Mouse (Mus musculus) G1E (cell line): ENCODE data around the gene Fuca1. TPM values are rescaled to one million over a fixed set of nuclear protein-coding genes. Genes with fewer than 3 reads are reported as not detected.

Source experiments
- ATAC-seq: 2 replicates; pipeline ENCODE4 v1.8.0; 2016; ENCODE audit warnings: mild to moderate bottlenecking; ENCODE audit not compliant: insufficient number of reproducible peaks, poor library complexity, low FRiP score, severe bottlenecking; ENCODE audit errors: extremely low read depth
- DNase-seq: peaks from one replicate; pipeline ENCODE4 v3.0.0; 2012; ENCODE audit warnings: low spot score
- H3K27me3 ChIP-seq: 2 replicates; pipeline ENCODE4 v1.6.1; 2012; ENCODE audit warnings: mild to moderate bottlenecking, low read length, inconsistent platforms; ENCODE audit not compliant: insufficient read depth
- H3K36me3 ChIP-seq: replicated peaks from 2 replicates; pipeline ENCODE3; 2012; ENCODE audit warnings: mild to moderate bottlenecking, inconsistent platforms
- H3K4me1 ChIP-seq: 2 replicates; pipeline ENCODE4 v1.6.1; 2012; ENCODE audit warnings: low read depth, low read length, inconsistent platforms, mixed read lengths; ENCODE audit not compliant: insufficient read depth
- H3K4me3 ChIP-seq: 2 replicates; pipeline ENCODE4 v1.5.1; 2012; ENCODE audit warnings: low read depth, mild to moderate bottlenecking, inconsistent platforms, low read length, moderate library complexity, mixed read lengths
- H3K9me3 ChIP-seq: replicated peaks from 2 replicates; pipeline ENCODE4 v1.6.1; 2012; ENCODE audit warnings: inconsistent platforms
- CTCF ChIP-seq: IDR thresholded peaks from 2 replicates; pipeline ENCODE4 v1.5.1; 2012; ENCODE audit warnings: low read depth, low read length, inconsistent platforms, mixed read lengths
- GATA1 ChIP-seq: IDR thresholded peaks from 2 replicates; pipeline ENCODE4 v1.6.1; 2012; ENCODE audit warnings: borderline replicate concordance, low read length, inconsistent platforms, mixed read lengths
- GATA2 ChIP-seq: IDR thresholded peaks from 2 replicates; pipeline ENCODE4 v1.6.1; 2012; ENCODE audit warnings: low read depth, low read length, inconsistent platforms, borderline replicate concordance
- POLR2AphosphoS5 ChIP-seq: IDR thresholded peaks from 2 replicates; pipeline ENCODE4 v1.6.1; 2012; ENCODE audit warnings: low read depth, low read length, inconsistent platforms; ENCODE audit not compliant: insufficient replicate concordance
- TAL1 ChIP-seq: conservative IDR thresholded peaks from 2 replicates; pipeline ENCODE4 v1.6.1; 2012; ENCODE audit warnings: low read depth, low read length, inconsistent platforms, mixed read lengths
- polyA plus RNA-seq: library from polyadenylated mRNA; stranded (reverse); fragments of >175 nt; gene quantifications from 2 replicates; pipeline ENCODE4 v1.2.3, GENCODE M21; 2012
- total RNA-seq, 2 experiments: library from RNA; stranded (forward) in 1 of 2; stranded (reverse) in 1 of 2; fragments of 200-1000 nt in 1 of 2; fragments of >200 nt in 1 of 2; fragmentation: Nextera tagmentation in 1 of 2; gene quantifications; 2 replicates each; pipeline ENCODE4 v1.2.3; 2014 to 2017

The Fuca1 gene
- total and polyA plus RNA-seq, 3 experiments, result 13.9 to 149 (median 66.2) TPM

GRCm38 (mm10) chr4:135919280-135919639 lies 1.3 kb upstream of the Fuca1 start:
- H3K36me3 ChIP-seq, result peaks cover 56% of the 10 kb centered on the region
- ATAC-seq (no peak), DNase-seq (no peak)

GRCm38 (mm10) chr4:135921257-135922120 lies 954 bp downstream of the Fuca1 start:
- peak overlapping the region; percentile 91 for H3K4me3 ChIP-seq
- DNase-seq (no peak), ATAC-seq (no peak)
- H3K27me3 ChIP-seq, result peaks cover 3% of the 10 kb centered on the region; the same call in 1 of the 2 replicates
- peaks cover 73% of the 10 kb centered on the region for H3K36me3 ChIP-seq
- TF ChIP-seq POLR2AphosphoS5, result no peak
- TF ChIP-seq TAL1, result no peak
- H3K9me3 ChIP-seq, result no peaks in the 10 kb centered on the region
- H3K4me1 ChIP-seq, result peaks cover 21% of the 10 kb centered on the region

More at GRCm38 (mm10) chr4:135919280-135919639, 1.3 kb upstream of the Fuca1 start:
- Histone ChIP-seq H3K9me3 (no peaks in the 10 kb centered on the region), H3K4me3 (no peak overlapping the region), H3K27me3 (peaks cover 3% of the 10 kb centered on the region; the same call in 1 of the 2 replicates), H3K4me1 (peaks cover 20% of the 10 kb centered on the region)
- TF ChIP-seq TAL1, result no peak
- no peak for TF ChIP-seq GATA2
- TF ChIP-seq CTCF, result no peak
- no peak for TF ChIP-seq GATA1
- no peak for TF ChIP-seq POLR2AphosphoS5

- Histone ChIP-seq H3K36me3 (peaks cover 73% of the 10 kb centered on the region), H3K4me3 (no peak overlapping the region), H3K9me3 (no peaks in the 10 kb centered on the region), H3K27me3 (no peaks in the 10 kb centered on the region; the same call in 1 of the 2 replicates), H3K4me1 (peaks cover 22% of the 10 kb centered on the region)
- DNase-seq, result no peak
- ATAC-seq, result no peak
- TF ChIP-seq GATA1, result no peak
Observed at GRCm38 (mm10) chr4:135922190-135922589, 1.7 kb downstream of the Fuca1 start.

GRCm38 (mm10) chr4:135924418-135924817 lies 3.9 kb downstream of the Fuca1 start:
- peaks cover 71% of the 10 kb centered on the region for H3K36me3 ChIP-seq
- TF ChIP-seq CTCF, result no peak
- no peak for TF ChIP-seq GATA2
- TF ChIP-seq POLR2AphosphoS5, result no peak
- no peak for ATAC-seq

GRCm38 (mm10) chr4:135925341-135925740 lies 4.8 kb downstream of the Fuca1 start:
- Histone ChIP-seq H3K4me3 (no peak overlapping the region), H3K4me1 (peaks cover 13% of the 10 kb centered on the region), H3K36me3 (peaks cover 76% of the 10 kb centered on the region), H3K27me3 (no peaks in the 10 kb centered on the region), H3K9me3 (no peaks in the 10 kb centered on the region)
- ATAC-seq (no peak), DNase-seq (no peak)
- no peak for TF ChIP-seq GATA1
- no peak for TF ChIP-seq POLR2AphosphoS5
- TF ChIP-seq GATA2, result no peak
- TF ChIP-seq CTCF, result no peak
- TF ChIP-seq TAL1, result no peak

More at GRCm38 (mm10) chr4:135924418-135924817, 3.9 kb downstream of the Fuca1 start:
- Histone ChIP-seq H3K4me3 (no peak overlapping the region), H3K27me3 (no peaks in the 10 kb centered on the region), H3K9me3 (no peaks in the 10 kb centered on the region), H3K4me1 (peaks cover 13% of the 10 kb centered on the region)
- DNase-seq, result no peak

GRCm38 (mm10) chr4:135926195-135926808 lies 5.8 kb downstream of the Fuca1 start:
- no peak for ATAC-seq
- no peak overlapping the region for H3K4me3 ChIP-seq
- DNase-seq, result no peak
- H3K4me1 ChIP-seq, result peaks cover 12% of the 10 kb centered on the region
- H3K36me3 ChIP-seq, result peaks cover 85% of the 10 kb centered on the region
- no peaks in the 10 kb centered on the region for H3K9me3 ChIP-seq
- TF ChIP-seq POLR2AphosphoS5 (no peak), GATA1 (no peak), TAL1 (no peak), GATA2 (no peak), CTCF (no peak)
- H3K27me3 ChIP-seq, result no peaks in the 10 kb centered on the region

GRCm38 (mm10) chr4:135926861-135927260 lies 6.3 kb downstream of the Fuca1 start:
- TF ChIP-seq GATA2 (no peak), CTCF (no peak), TAL1 (no peak), POLR2AphosphoS5 (no peak), GATA1 (no peak)
- H3K36me3 ChIP-seq, result peaks cover 91% of the 10 kb centered on the region
- no peaks in the 10 kb centered on the region for H3K9me3 ChIP-seq
- DNase-seq, result no peak
- no peak for ATAC-seq
- H3K27me3 ChIP-seq, result no peaks in the 10 kb centered on the region
- H3K4me1 ChIP-seq, result peaks cover 6% of the 10 kb centered on the region
- no peak overlapping the region for H3K4me3 ChIP-seq
